In genomic region chr11:20325073-20325694, GRCm38 (mm10) we compare ENCODE assay signal across 1 mouse cellular context.
TF ChIP-seq lines count a peak whose summit lies in the region.

No protein-coding gene starts in this region.

TF ChIP-seq in MEL, 35 proteins besides CTCF, POLR2A, EP300 and RAD21 (continued from another document):
- no peak for TF ChIP-seq USF2 (IDR thresholded peaks at IDR 0.05; ENCODE audit: borderline replicate concordance in 1 of 2, insufficient read depth in 1 of 2, low read depth in 1 of 2, low read length in 2 of 2)
- TF ChIP-seq GABPA (IDR thresholded peaks at IDR 0.05; ENCODE audit: low read depth, low read length): peak; percentile 98
- no peak for TF ChIP-seq JUND (IDR thresholded peaks at IDR 0.05; ENCODE audit: low read depth, low read length)
- no peak for TF ChIP-seq SMC3 (IDR thresholded peaks at IDR 0.05; ENCODE audit: low read depth, low read length)
- TF ChIP-seq TBP (IDR thresholded peaks at IDR 0.05; ENCODE audit: low read depth, low read length): no peak
- TF ChIP-seq HCFC1 (IDR thresholded peaks at IDR 0.05; ENCODE audit: low read depth, low read length): 0 out of 2 replicates have a peak, but pooled peaks have one; percentile 58
- TF ChIP-seq NELFE (IDR thresholded peaks at IDR 0.05; ENCODE audit: low read depth, low read length): no peak
- TF ChIP-seq MXI1 (IDR thresholded peaks at IDR 0.05; ENCODE audit: low read depth, low read length): peak; percentile 86
- peak; percentile 96 for TF ChIP-seq SIN3A (IDR thresholded peaks at IDR 0.05; ENCODE audit: low read length)
- TF ChIP-seq NRF1 (IDR thresholded peaks at IDR 0.05; ENCODE audit: insufficient read depth, low read depth, low read length, poor library complexity, severe bottlenecking): 0 out of 2 replicates have a peak, but pooled peaks have one; percentile 13
- TF ChIP-seq TAL1 (IDR thresholded peaks at IDR 0.05; ENCODE audit: low read length): peak; percentile 29; the same call in 1 of the 2 replicates
- TF ChIP-seq ZNF384 (IDR thresholded peaks at IDR 0.05; ENCODE audit: low read depth, low read length): peak; percentile 98
- no peak for TF ChIP-seq MEF2A (IDR thresholded peaks at IDR 0.05; ENCODE audit: extremely low read depth, insufficient replicate concordance, low read depth, low read length, poor library complexity, severe bottlenecking)
- TF ChIP-seq RCOR1 (IDR thresholded peaks at IDR 0.05; ENCODE audit: low read depth, low read length): peak; percentile 64; the same call in 1 of the 2 replicates
- no peak for TF ChIP-seq CHD2 (IDR thresholded peaks at IDR 0.05; ENCODE audit: low read length)
- peak; percentile 98 for TF ChIP-seq ETS1 (IDR thresholded peaks at IDR 0.05; ENCODE audit: low read depth, low read length)
- TF ChIP-seq ZMIZ1 (IDR thresholded peaks at IDR 0.05; ENCODE audit: low read depth, low read length): no peak
- peak; percentile 60 for TF ChIP-seq TCF12 (IDR thresholded peaks at IDR 0.05; ENCODE audit: low read depth, low read length)
